Mouse (Mus musculus) MN1 (cell line): ENCODE data around the gene Tsku.
A peak's percentile ranks its signal among the peaks of the same experiment; 100 is the strongest.

Experiments used
- DNase-seq: peaks from one replicate; pipeline ENCODE4 v3.0.0-alpha.2; 2016; ENCODE audit warnings: low spot score

Gene Tsku

DNA sequence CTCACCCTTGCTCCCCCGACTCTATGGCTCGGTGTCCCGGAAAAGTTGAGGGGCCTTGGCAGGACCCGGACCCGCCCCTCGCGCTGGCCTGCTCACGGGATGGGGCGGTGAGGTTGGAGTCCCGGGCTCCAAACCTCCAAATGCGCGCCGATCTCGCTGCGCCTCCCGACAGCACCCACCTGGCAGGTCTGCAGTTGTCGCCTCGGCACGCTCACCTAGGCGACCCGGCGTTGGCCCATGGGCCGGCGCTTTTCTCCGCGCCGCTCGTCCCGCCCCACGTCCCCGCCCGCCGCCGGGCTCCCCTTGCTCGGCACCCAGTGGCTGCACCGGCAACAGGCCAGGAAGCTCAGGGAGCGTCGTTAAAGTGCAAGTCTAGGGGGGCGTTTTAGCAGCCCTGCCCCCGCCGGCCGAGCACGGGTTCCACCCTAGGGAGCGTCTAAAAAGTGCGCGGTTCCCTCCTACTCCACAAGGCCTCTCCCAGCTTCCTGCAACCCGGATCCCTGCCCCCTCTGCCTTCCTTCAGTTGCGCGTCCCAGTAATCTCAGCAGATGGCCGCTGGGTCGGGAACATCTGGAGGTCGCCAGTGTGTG lies at the start of gene Tsku:
TSS of gene Tsku (minus strand) at position 266 of the 590 bp plus-strand sequence.
- peak; percentile 97 for DNase-seq

DNA sequence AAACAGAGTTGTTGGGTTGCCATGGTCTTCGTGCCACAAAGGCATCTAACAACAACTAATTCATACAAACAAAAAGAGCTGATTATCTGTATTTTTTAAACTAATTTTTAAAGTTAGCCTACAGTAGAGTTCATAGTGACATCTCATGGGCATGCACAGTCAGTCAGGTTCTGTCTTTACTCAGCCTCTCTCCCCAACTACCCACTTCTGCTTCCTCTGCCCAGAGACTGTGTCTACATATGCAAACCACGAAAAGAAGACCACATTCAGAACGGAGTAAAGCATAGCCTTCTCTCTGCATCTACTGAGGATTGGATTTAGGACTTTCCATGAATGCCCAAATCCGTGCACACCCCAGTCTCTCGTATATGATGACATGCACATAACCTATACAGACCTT lies 46.5 kb upstream of the Tsku start:
- DNase-seq, result no peak

DNA sequence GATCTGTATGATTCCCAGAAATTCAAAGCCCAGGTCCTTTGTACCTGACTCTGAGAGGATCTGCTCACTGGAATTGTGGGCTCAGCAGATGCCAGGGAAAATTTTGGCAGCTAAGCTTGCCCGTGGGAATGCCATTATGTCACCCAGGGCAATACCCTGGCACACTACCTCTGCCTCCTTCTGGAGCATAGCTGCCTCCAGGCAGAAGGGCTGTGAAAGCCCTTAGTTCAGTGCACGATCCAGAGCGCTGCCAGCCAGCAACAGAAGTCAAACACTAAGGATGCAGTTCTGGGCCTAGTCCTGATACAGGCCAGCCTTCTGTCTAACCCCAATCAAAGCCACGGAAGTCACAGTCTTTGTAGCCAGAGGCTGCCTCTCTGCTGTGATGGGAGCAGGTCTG lies 42.9 kb upstream of the Tsku start:
- DNase-seq, result no peak

DNA sequence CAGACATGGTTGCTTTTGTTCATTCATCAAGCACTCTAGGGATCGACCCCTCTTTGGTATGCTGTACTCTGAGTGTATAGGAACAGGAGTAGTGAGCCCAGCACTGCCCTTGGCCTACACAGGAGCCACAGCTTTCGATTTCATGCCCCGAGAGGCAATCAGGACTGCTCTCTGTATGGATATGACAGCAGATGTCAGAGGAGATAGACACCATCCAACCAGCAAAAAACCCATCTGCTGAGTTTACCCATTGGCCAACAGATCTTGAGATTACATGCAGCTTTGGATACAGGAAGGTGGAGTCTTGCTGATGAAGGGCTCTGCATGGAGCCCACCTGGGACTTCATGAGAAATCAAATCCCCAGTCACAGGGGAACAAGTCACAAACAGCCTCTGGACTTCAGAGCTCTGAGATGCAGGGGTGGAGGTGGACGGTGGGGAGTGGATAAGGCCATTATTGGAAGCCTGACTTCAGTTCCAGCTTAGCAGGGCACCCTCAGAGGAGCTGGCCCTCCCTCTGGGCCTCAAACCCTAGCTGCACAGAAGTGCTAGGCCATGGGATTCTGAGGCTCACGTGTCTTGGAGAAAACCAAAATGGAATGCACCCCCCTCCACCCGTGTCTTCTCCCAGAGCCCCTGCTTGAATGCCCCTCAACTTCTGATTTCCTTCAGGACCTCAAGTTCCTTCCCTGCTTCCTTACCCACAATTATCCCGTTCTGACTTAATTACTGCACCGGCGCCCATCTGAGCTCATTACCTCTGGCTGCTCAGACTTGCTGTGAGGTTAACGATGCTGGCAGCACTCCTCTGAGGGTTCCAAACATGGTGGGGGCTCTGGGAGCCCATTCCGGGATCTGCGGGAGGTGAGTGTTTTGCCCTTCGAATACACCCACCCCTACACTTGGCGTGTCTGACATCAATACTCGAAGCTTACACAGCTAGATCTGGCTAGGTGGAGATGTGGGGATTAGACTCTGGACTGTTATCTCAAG lies 41.8 kb upstream of the Tsku start:
- no peak for DNase-seq

DNA sequence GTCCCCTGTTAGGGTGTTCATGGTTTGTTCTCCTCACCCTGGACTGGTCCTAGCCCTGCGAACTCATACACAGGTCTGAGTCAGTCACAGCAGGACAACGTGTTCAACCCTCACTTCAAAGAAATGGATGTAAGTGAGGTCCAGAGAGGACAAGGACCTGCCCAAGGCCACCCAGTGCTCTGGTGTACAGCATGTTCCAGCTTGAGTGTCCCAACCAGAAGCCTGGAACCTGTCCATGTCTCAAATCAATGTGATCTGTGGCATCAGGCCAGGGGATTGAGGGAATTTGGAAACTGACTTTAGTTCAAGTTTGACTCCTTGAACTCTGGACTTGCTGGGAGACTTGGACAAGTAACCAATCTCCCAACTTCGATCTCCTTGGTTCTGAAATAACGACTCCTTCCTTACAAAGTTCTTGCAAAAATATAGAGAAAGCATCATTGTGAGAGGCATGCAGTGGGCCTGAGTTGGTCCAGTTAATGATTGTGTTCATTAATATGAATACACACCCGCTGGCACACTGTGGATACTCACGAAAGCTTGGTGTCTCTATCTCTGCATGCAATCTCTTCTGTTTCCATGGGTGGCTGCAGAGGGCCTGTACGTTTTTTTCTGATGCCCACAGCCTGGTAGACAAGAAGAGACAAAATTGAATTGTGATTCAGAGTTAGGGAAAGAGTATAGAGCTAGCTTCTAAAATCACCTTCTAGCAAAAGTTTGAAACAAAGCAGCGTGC lies 31.5 kb upstream of the Tsku start:
- DNase-seq, result no peak

DNA sequence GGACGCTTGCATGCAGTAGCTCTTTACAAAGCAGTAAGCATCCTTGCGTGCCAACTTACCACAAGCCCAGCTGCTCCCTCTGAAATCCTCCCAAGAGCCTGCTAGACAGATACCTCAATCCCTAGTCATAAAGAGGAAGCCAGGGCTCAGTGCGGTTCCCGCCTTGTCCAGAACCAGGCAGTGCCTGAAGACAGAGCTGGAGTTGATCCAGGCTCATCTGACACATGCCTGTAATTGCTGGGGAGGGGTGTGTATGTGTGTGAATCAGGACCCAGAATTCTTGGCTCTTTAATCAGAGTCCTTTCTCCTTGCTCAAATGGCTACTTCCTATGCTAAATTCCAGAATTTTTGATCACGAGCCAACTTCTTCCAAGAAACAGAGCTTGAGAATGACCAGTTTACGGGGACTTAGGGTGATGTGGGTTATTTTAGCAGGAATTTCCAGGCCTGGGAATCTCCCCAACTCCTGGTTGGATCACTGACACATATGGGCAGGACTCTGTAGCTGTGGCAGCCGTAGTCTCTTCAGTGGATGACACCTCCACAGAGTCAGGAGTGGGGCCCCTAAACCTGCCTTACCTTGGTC lies 30.3 kb upstream of the Tsku start:
- peak; percentile 76 for DNase-seq

DNA sequence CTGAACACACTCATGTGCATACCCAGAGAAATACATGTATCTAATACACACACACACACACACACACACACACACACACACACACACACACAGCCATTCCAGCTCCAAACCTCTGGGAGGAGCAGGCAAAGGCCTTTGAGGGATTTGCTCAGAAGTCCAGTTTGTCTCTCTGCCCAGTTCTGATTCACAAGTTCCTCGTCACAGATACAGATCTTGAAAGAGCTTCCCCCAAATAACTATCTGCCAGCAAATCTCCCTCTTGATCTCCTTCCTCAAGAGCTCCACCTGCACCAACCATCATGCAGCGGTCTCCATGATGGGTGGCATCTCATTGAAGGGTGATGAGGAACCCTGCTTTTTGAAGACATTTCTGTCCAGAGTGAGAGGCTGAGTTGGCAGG lies 29.4 kb upstream of the Tsku start:
- DNase-seq, result no peak

DNA sequence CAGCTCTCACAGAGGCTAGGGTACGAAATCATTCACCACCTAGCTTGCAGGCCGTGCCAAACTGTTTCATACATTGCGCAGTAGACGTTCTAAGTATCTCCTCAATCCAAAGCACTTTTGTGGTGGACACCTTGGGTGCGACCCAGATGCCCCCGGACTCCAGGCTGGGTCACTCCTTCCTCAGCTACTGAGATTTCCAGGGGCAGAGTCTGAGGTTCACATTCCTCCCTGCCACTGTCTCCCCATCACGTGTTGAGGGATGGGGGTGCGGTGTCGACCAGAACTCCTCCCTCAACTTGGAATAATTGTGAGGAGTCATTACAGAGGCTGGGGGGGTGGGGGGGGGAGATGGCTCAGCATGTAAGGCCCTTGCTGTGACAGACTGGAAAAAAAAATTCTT lies 28.5 kb upstream of the Tsku start:
- DNase-seq, result no peak

DNA sequence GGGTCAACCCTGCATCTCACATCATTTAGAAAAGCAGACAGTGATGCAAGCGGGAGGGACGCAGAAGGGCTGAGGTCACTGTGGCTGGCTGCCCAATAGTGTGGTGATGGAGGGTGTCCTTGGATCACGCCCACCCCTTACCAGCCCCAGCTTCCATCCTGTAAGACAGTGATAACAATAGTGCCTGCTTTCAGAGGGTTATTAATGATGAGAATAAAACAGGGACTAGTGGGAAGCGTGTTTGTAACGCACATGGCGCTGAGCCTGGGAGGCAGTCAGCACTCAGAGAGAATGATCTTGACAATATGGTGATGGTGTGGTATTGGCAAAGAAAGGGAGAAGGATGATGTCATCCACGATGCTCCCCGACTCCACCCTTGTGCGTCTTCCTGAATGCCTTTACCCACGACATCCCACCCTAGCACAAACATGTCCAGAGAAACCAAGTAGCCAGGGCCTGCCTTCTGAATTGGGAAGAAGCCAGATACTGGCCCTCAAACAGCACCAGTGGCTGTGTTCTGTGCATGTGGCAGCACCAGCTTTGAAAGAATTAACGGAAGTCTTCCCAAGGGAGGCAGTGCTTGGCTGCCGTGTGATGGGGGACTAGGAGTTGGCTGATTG lies 27.9 kb upstream of the Tsku start:
- DNase-seq, result no peak

DNA sequence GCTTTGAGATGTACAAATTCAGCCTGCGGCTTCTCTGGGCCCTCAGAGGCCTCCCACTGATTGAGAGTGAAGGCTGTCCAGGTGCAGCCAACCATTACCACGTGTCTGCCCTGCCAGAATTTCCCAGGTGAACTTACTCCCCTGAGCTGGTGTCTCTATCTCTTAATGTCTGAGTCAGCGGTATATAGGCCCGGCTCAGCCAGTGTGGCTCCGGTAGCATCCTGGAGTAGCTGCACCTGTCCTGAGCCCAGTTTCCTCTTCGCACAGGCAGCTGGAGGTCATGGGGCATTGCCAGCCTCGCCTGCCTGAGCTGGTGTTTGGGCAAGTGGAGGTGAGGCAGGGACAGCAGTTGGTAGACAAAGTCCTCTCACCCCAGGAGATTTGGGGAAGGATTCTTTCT lies 26.1 kb upstream of the Tsku start:
- DNase-seq, result no peak

DNA sequence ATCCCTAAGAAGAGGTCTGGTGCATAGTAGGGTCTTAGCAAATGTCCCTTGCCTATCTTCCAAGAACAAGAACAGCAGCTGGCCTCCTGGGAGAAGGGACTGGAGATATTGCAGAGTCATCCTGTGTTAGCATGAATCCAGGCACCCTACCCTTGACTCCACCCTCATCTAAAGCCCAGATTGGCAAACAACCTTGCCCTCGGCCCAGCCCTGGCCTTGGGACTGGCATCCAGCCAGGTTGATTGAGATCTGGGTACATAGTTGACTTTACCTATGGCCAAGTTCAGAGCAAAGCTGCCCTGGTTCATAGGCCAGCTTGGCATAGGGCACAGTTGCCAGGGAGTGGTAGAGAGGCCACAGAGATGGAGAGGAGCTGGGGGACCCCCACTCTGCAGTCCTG lies 24.0 kb upstream of the Tsku start:
- DNase-seq, result peak; percentile 26

DNA sequence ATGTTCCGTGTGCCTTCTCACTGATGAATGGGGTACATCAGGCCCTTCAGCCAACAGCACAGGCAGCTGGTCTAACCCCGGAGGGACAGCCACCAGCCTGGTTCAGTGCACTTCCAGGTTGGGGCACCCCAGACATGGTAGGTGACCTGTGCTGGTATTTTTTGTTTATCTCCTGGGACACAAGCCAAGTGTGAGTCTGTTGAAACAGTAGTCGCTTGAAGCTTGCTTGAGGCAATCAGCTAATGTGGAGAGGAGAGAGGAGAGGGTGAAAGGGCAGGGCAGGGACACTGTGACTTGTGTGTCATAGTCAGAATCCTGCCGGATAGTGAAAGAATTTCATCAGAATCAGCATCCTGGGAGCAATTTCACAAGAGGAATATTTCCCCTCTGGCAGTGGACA lies 22.2 kb upstream of the Tsku start:
- DNase-seq, result no peak

DNA sequence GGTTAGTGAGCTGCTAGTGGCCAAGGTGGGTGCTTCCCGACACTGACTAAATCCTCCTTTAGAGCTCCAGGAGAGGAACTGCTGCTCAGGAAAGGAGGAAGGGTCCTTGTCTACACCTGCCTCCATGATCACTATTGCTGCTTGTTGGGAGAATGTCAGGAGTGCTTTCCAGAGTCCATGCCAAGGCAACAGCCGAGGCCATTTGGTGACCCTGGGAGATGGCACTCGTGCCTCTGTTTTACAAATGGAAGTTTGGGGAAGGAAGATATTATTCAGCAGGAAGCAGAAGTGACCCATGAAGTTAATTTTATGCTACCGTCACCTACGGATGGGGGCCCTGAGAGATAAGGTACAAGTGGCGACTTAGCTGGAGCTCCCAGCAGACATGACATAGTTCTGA lies 21.7 kb upstream of the Tsku start:
- DNase-seq, result no peak

DNA sequence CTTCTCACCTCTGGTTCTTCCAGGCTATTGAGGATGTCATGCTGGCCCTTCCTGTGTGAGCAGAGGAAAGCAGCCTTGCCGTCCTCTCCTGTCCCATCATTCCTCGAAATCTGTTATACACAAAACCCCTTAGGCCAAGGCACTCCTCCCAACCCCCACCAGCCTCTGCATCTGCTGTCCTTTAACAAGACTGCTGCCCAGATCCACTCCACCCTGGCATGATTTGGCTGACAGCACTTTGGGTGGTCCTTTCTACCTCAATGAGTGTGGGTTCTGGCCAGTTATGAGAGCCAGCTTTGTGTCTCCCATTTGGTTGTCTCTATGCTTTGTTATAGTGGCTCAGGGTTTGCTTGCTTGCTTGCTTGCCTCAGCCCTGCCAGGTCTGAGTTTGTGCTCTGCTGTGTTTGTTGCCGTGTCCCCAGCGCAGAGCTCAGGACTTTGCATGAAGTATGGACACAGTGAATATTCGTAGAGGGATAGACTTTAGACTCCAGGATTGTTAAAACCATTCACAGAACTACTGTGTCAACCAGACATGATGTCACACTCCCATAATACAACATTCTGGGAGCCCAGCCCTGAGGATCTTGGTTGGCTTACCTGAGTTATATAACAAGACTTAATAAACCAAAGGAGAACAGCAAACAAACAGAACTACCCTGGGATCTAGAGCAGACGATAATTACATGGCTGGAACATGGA lies 19.2 kb upstream of the Tsku start:
- no peak for DNase-seq

DNA sequence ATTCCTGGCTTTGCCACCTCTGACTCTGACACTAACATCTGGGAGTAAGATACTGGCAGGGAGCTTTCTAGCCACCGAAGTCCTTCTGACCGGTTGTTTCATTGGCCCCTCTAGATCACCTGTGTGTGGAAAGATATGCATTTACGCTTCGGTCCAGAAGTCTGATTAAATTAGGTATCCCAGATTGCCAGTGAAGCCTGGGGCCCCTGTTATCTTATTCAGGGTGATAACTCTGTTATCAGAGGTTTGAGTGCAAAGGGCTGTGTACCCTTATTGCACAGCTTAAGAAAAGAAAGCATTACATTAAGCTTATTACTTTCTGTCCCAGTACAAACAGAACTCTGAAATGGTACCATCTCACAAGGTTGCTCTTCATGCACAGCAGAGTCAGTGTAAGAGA lies 18.1 kb upstream of the Tsku start:
- DNase-seq, result no peak

DNA sequence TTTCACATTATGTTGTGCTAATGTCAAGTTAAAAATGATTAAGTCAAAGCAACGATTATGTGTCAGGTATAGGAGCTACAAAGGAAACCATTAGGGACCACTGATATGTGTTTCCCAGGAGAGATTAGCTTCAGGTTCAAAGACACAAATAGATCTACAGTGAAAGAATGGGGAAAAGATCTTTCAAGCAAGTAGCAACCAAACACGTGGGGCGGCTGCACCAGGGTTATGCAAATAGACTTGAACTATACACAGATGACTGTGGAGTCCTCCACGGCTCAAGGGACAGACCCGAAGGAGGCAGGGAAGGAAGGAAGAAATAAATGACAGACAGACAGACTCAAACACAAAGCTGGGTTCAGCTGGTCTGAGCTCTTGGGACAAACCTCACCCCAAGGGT lies 16.1 kb upstream of the Tsku start:
- no peak for DNase-seq

DNA sequence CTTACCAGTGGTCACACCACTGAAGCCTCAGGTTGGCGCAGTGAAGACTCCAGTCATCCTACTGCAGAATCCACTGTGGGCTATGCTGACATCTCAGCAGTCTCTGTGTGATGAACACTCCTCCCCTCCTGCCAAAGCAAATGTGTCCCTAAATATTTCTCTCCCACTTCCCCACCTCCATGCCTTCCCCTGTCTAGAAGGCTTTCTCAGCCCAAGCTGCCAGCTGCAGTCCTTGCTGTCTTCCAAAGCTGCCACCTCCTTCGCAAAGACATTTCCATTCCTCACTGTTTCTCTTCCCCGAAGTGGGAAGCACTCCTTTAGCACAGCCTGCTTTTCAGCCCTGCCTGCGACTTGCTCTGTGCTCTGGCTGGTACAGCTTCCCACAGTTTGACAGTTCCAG lies 10.0 kb upstream of the Tsku start:
- no peak for DNase-seq

DNA sequence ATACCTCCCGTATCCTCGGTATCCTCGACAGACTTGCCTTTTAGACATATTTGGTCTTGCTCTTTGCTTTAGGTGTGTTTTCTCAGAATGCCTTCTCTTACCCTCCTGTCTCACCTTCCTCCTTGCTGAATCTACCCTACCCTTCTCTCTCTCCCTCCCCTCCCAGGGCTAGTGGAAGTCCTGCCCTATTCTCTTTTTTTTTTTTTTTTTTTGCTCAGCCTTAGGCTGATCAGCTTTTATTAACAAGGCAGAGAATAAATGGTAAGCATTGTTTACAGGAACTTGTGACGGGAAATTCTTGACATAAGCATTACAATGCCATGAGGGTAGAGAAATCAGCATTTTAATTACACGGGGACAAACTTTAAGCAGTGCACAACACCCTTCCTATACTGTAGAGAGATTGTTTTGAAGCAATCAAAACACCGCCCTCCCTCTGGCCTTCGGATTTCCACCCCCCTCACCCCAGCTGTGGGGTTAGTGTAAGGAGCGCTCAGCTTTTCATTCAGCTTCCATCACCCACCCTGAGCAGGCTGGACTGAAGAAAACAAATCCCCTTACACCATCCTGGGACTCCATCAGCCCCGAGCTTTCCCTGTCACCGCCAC lies 8.7 kb upstream of the Tsku start:
- DNase-seq, result no peak

DNA sequence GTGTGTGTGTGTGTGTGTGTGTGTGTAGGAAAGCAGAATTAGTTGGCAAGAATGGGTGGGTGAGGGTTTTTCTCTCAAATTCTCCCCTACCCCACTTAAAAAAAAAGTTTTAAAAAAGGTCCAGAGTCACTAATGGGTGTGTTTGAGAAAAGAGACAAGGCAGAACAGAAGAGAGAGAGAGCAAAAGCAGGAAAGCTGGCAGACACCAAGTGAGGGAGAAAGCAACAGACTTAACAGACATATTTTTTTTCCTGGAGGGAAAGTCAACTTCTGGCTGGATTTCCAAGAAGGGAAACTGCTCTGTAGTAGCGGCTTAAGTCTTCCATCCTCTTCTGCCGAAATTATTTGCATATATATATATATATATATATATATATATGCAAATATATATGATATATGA lies 534 bp upstream of the Tsku start:
- no peak for DNase-seq

DNA sequence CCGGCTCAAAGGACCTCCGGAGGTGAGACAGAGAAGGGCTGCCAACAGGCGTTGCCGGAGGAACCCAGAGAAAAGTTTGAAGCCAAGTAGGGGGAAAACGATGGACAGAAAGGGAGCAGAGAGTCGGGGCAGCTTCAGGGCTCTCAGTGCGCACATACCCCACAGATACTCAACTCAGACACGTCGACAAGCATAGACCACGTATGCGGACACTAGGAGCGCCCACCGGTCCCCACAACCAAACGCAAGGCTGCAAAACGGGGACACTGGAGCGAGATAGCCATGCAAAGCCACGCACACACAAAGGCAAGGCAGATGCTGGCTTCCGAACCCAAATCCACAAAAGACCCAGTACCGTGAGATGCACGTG lies 522 bp downstream of the Tsku start:
- DNase-seq, result no peak

DNA sequence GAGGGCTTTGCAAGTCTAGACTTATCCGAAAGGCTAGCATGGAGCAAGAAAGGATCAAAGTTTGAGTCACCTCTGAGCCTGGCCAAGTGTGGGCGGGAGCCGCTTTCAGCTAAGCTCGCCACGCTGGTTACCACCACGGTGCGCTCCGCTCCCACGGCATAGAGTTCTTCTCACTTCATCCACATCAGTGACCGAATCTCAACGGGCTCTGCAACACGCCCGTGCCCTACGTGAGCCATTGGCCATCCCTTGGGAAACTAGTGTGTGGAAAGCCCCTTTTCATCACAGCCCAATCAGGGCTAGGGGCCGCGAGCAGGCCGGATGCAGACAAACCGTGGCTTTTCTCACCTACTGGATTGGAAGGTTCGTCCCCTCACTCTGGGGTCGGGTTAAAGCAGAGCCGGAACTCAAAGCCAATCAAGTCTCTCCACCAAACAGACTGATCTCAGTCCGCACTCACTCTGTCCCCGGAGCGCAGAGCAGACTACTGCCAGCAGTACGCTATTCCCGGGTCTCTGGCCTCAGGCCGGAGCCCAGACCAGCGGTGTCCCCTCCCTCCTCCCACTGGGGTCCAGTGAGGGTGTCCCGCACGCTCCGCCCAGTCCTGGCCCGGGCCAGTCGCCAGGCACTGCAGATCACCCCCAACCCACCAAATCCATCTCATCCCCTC lies 1.0 kb downstream of the Tsku start:
- peak; percentile 70 for DNase-seq
